ENCODE assay signal across 29 mouse cellular contexts in the genomic region with DNA sequence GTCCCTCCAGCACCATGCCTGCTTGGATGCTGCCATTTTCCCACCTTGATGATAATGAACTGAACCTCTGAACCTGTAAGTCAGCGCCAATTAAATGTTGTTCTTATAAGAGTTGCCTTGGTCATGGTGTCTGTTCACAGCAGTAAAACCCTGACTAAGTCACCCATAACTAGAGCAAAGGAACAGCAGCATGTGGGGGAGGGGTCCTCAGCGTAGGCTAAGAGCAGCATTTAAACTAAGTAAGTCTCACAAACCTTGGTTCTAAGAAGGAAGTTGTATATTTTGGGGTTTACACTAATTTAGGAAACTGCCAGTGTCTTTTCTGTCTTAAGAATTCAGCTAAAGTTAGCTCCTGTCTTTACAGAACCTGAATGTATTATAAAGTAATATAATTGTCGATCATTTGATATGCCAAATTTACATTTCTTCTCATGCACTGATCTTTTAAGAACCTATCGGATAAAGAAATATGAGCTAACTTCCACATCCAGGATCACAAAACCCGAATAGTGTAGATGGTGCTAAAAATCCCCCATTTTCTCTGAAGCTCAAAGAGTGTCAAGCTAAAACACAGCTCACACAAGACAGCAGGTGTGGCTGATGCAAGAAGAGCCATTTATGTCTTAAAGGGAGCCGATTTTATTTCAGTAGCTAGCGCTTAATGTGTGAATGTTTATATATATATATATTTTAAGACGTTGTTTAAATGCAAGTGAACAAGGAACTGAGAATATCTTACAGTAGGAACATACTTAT. TPM values are rescaled to one million over a fixed set of nuclear protein-coding genes. Genes with fewer than 3 reads are reported as not detected.
DNase-seq lines count a peak whose midpoint lies in the region; ATAC-seq and TF ChIP-seq lines count a peak whose summit lies in the region.
"Had no signal": no experiment of that assay in that cellular context is flagged by ENCODE, and none has a peak within 500 bp of the region (broad histone marks: within the 10 kb centered on the region; RNA-seq: fewer than 3 reads in every experiment).

No protein-coding gene starts in this region.

- H3K4me2 ChIP-seq in CH12.LX (ENCODE audit: insufficient read depth, low read depth, poor library complexity, severe bottlenecking): no peak overlapping the region
- H3K4me2 ChIP-seq: embryonic facial prominence, embryonic 12.5 days; embryonic facial prominence, embryonic 15.5 days; forebrain, embryonic 12.5 days; forebrain, embryonic 15.5 days; heart, embryonic 13.5 days; hindbrain, embryonic 14.5 days had no signal

- in situ Hi-C loops in CH12.LX (cut with MboI; ENCODE audit: low pct_ligation_motif_present, low pct_unique_long_range_greater_than_20kb, low sequenced_read_pairs): no loop called here

- H3K79me2 ChIP-seq in CH12.LX (replicated peaks; ENCODE audit: control insufficient read depth, extremely low read depth, insufficient read depth, poor library complexity, severe bottlenecking): no peaks in the 10 kb centered on the region

- TF ChIP-seq CTCF in CH12.LX (conservative IDR thresholded peaks at IDR 0.05 in 1 of 2, IDR thresholded peaks at IDR 0.05 in 1 of 2; ENCODE audit: low read depth in 2 of 2, low read length in 2 of 2): no peak

- ATAC-seq in frontal cortex, adult (ENCODE audit: low TSS enrichment): peak; percentile 90
- ATAC-seq: activated CD4-positive, CD25-positive, alpha-beta regulatory T cell, adult 4 months; CD4-positive, CD25-positive, alpha-beta regulatory T cell, adult 4 months; forebrain, embryonic 15.5 days; hindbrain, postnatal 0 days; inflammation-experienced regulatory T-cells, adult 6 months had no signal

- TF ChIP-seq POLR2A in CH12.LX (IDR thresholded peaks at IDR 0.05; ENCODE audit: low read depth, low read length): no peak

- H3K4me3 ChIP-seq in CH12.LX (replicated peaks in 1 of 3; ENCODE audit: low read depth in 2 of 3, low read length in 2 of 3, poor library complexity in 1 of 3): no peak overlapping the region
- H3K4me3 ChIP-seq: embryonic facial prominence, embryonic 12.5 days; embryonic facial prominence, embryonic 15.5 days; forebrain, embryonic 12.5 days; forebrain, embryonic 15.5 days; heart, embryonic 10.5 days; heart, embryonic 13.5 days had no signal

- no peak for DNase-seq in frontal cortex, postnatal 10 days (ENCODE audit: low spot score in 2 of 2)
- peak; percentile 62 to 65 for DNase-seq in right cerebral cortex, postnatal 10 days (ENCODE audit: low spot score in 2 of 2)
- no peak for DNase-seq in right cerebral cortex, adult 2 months (ENCODE audit: low spot score in 2 of 2)
- peak; percentile 13 for DNase-seq in CH12.LX (ENCODE audit: extremely low read depth)
- DNase-seq in urinary bladder, postnatal 36 days (ENCODE audit: low spot score in 2 of 2): no peak
- no peak for DNase-seq in heart, adult 9 months (ENCODE audit: low spot score in 2 of 2)
- DNase-seq: adrenal gland, adult 8-10 months; adrenal gland, postnatal 36 days; cerebellum, adult 11 months; cerebellum, adult 2 months; cerebellum, adult 9-11 months; cerebellum, postnatal 25 days; gastrocnemius, postnatal 25 days; heart, adult 18-20 months; heart, postnatal 14 days; heart, postnatal 4 days had no signal

- H3K27me3 ChIP-seq in CH12.LX (replicated peaks): no peaks in the 10 kb centered on the region
- H3K27me3 ChIP-seq: embryonic facial prominence, embryonic 12.5 days; embryonic facial prominence, embryonic 15.5 days; forebrain, embryonic 12.5 days; forebrain, embryonic 15.5 days; heart, embryonic 13.5 days had no signal

- dilution Hi-C loops in CH12.LX (cut with MboI; ENCODE audit: extremely low pct_ligation_motif_present, extremely low pct_unique_long_range_greater_than_20kb, low sequenced_read_pairs): no loop called here

- no peak for TF ChIP-seq RAD21 in CH12.LX (IDR thresholded peaks at IDR 0.05; ENCODE audit: low read depth, low read length)

- no peak overlapping the region for H3K9ac ChIP-seq in CH12.LX (ENCODE audit: insufficient read depth, low read depth)
- H3K9ac ChIP-seq: embryonic facial prominence, embryonic 12.5 days; embryonic facial prominence, embryonic 15.5 days; forebrain, embryonic 12.5 days; forebrain, embryonic 15.5 days; heart, embryonic 13.5 days; hindbrain, embryonic 14.5 days had no signal

- peaks cover 0 to 31% of the 10 kb centered on the region in 2 experiments; a peak in 2 of 4 replicates for H3K4me1 ChIP-seq in CH12.LX (ENCODE audit: control insufficient read depth in 1 of 2, insufficient read depth in 2 of 2)
- H3K4me1 ChIP-seq: embryonic facial prominence, embryonic 12.5 days; embryonic facial prominence, embryonic 15.5 days; forebrain, embryonic 12.5 days; forebrain, embryonic 15.5 days; heart, embryonic 10.5 days; heart, embryonic 13.5 days had no signal

- no peak overlapping the region for H3K27ac ChIP-seq in CH12.LX (ENCODE audit: insufficient read depth, low read depth)
- H3K27ac ChIP-seq: embryonic facial prominence, embryonic 12.5 days; embryonic facial prominence, embryonic 15.5 days; forebrain, embryonic 12.5 days; forebrain, embryonic 15.5 days; heart, embryonic 10.5 days; heart, embryonic 13.5 days; hindbrain, embryonic 14.5 days; hindbrain, postnatal 0 days had no signal

- no peaks in the 10 kb centered on the region for H3K9me3 ChIP-seq in CH12.LX (replicated peaks; ENCODE audit: low read length)
- H3K9me3 ChIP-seq: embryonic facial prominence, embryonic 12.5 days; embryonic facial prominence, embryonic 15.5 days; forebrain, embryonic 12.5 days; forebrain, embryonic 15.5 days; heart, embryonic 10.5 days; heart, embryonic 13.5 days had no signal

- H3K36me3 ChIP-seq in CH12.LX (replicated peaks in 1 of 2; ENCODE audit: control insufficient read depth in 1 of 2, insufficient read depth in 1 of 2, low read length in 1 of 2): no peaks in the 10 kb centered on the region
- H3K36me3 ChIP-seq: embryonic facial prominence, embryonic 12.5 days; embryonic facial prominence, embryonic 15.5 days; forebrain, embryonic 12.5 days; forebrain, embryonic 15.5 days; heart, embryonic 10.5 days; heart, embryonic 13.5 days had no signal

- TF ChIP-seq EP300 in CH12.LX (IDR thresholded peaks at IDR 0.05; ENCODE audit: low read length): no peak

TF ChIP-seq in CH12.LX, 34 proteins besides CTCF, POLR2A, EP300 and RAD21:
- TF ChIP-seq NELFE (IDR thresholded peaks at IDR 0.05; ENCODE audit: low read depth, low read length) (no peak), TCF12 (IDR thresholded peaks at IDR 0.05; ENCODE audit: low read depth, low read length) (no peak), ZC3H11A (IDR thresholded peaks at IDR 0.05; ENCODE audit: low read depth, low read length) (no peak), ZKSCAN1 (IDR thresholded peaks at IDR 0.05; ENCODE audit: borderline replicate concordance, low read depth, low read length) (no peak), SIN3A (IDR thresholded peaks at IDR 0.05; ENCODE audit: low read length) (no peak), MEF2A (IDR thresholded peaks at IDR 0.05; ENCODE audit: borderline replicate concordance, low read depth, low read length) (no peak), TBP (conservative IDR thresholded peaks at IDR 0.05; ENCODE audit: low read depth, low read length) (no peak), CHD2 (IDR thresholded peaks at IDR 0.05; ENCODE audit: low read length) (no peak), JUND (conservative IDR thresholded peaks at IDR 0.05; ENCODE audit: low read depth, low read length) (no peak), NRF1 (IDR thresholded peaks at IDR 0.05; ENCODE audit: low read depth, low read length) (no peak), ETS1 (conservative IDR thresholded peaks at IDR 0.05; ENCODE audit: low read depth, low read length) (no peak), ZMIZ1 (IDR thresholded peaks at IDR 0.05; ENCODE audit: low read depth, low read length) (no peak), PAX5 (IDR thresholded peaks at IDR 0.05; ENCODE audit: low read length) (no peak), GABPA (IDR thresholded peaks at IDR 0.05; ENCODE audit: insufficient replicate concordance, low read depth, low read length) (no peak), E2F4 (IDR thresholded peaks at IDR 0.05; ENCODE audit: insufficient replicate concordance, low read depth, low read length) (no peak)

RNA-seq across cellular contexts. Expression of a gene that starts 45.0 kb away (rescaled TPM):
- total RNA-seq in CH12.LX (2012; rRNA removed) (not detected in 2 replicates), CH12.LX (2014; rRNA removed) (not detected in 2 replicates)
- polyA plus RNA-seq in CH12.LX (2012; ENCODE audit: insufficient read length, low read depth): not detected in 2 replicates
- total RNA-seq: adrenal gland, postnatal 36 days; common myeloid progenitor, adult 5-6 weeks had no signal
- polyA plus RNA-seq: activated CD4-positive, CD25-positive, alpha-beta regulatory T cell, adult 4 months; CD4-positive, CD25-positive, alpha-beta regulatory T cell, adult 4 months; inflammation-experienced regulatory T-cells, adult 6 months had no signal

Comparison
In these comparisons a context has a peak if more than half of its experiments do, and no peak if none do; other contexts are left out.
1. DNase-seq: peak in right cerebral cortex, postnatal 10 days (2 of 2) and CH12.LX (single experiment); none in frontal cortex, postnatal 10 days (0 of 2), right cerebral cortex, adult 2 months (0 of 2), urinary bladder, postnatal 36 days (0 of 2) and heart, adult 9 months (0 of 2).